Comparison of ENCODE assay signal across 13 mouse cellular contexts in genomic region chr1:184025079-184025478, GRCm38 (mm10). TPM values are rescaled to one million over a fixed set of nuclear protein-coding genes. Genes with fewer than 3 reads are reported as not detected.
"Had no signal": no experiment of that assay in that cellular context is flagged by ENCODE, and none has a peak within 500 bp of the region (broad histone marks: within the 10 kb centered on the region; RNA-seq: fewer than 3 reads in every experiment).

No protein-coding gene starts in this region.

- DNase-seq: kidney, adult 2 months; kidney, postnatal 14 days; lung, embryonic 14.5 days; lung, postnatal 10 days; right cerebral cortex, adult 18-20 months; right cerebral cortex, postnatal 25 days had no signal

- H3K27ac ChIP-seq: kidney, embryonic 15.5 days; limb, embryonic 15.5 days; liver, embryonic 12.5 days; macrophage; midbrain, embryonic 12.5 days had no signal

- H3K36me3 ChIP-seq: kidney, embryonic 15.5 days; limb, embryonic 15.5 days; liver, embryonic 12.5 days; midbrain, embryonic 12.5 days had no signal

- H3K4me3 ChIP-seq: kidney, embryonic 15.5 days; limb, embryonic 15.5 days; liver, embryonic 12.5 days; midbrain, embryonic 12.5 days had no signal

- ATAC-seq: liver, embryonic 12.5 days; midbrain, embryonic 16.5 days had no signal

- H3K27me3 ChIP-seq: kidney, embryonic 15.5 days; limb, embryonic 15.5 days; liver, embryonic 12.5 days; midbrain, embryonic 12.5 days had no signal

- H3K4me1 ChIP-seq: kidney, embryonic 15.5 days; limb, embryonic 15.5 days; midbrain, embryonic 12.5 days had no signal

RNA-seq across cellular contexts. Expression of gene 1700056E22Rik, which starts 9.0 kb away (rescaled TPM):
- total RNA-seq: megakaryocyte-erythroid progenitor cell, adult 5-6 weeks had no signal
